Mouse (Mus musculus) monocyte, adult 2 months (primary cell): ENCODE data around the gene Dab1.

Experiments
- DNase-seq, 2 experiments: peaks; one replicate each; pipeline ENCODE4 v3.0.0; 2022; ENCODE audit warnings: low spot score in 2 of 2, low read depth in 1 of 2

Gene Dab1

DNA sequence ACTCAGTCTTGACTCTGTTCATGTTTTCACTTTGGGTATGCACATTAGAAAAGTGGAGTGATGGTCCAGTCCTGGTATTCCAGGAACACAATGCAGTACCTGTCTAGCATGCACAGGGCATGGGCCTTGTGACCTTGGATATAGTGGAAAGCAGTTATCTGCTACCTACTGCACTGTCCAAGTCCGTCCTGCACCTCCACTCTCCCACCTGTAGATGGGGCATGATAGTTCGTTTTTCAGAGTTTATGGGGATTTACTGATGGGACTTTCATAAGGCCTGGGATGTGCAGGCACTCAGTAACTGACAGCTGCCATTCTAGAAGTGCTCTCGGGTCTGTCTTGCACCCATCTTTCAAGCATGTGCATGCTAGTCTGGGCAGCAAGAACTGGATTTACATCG lies 951.4 kb downstream of the Dab1 start:
- no peak for DNase-seq

DNA sequence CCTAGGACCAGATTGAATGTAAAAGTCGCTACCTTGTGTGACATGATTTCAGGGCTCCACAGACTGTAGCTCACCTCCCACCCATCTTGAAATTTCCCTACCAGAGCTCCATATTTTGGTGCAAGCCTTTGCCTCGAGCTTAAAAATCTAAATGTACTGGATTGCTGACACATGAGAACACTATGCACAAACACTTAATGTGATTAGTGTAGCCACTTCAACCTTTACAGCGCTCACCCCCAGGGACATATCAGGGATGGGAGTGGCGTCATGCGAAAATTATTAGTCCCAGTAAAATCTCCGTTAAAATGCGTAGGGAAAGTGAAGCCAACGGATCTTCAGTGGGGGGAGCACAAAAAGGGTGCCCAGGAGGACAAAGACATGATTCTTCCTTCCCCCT lies 953.3 kb downstream of the Dab1 start:
- DNase-seq, result no peak

DNA sequence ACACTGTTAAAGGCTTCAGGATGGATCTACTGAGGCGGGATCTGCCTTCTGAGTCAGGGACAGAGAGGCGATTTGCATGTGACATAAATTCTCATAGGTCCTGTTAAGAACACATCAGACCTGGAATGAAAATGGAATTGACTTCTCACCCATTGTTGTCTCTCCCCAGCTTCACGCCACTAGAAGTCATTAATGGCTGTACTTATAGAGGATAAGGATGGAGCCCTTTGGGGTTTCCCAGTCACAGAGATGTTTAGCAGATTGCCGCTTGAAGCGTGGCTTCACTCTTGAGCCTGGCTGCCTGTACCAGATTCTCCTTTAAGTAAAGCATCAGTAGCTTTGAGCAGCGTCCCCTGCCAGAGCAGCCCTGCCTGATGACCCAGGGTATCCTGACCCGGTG lies 954.3 kb downstream of the Dab1 start:
- no peak for DNase-seq

DNA sequence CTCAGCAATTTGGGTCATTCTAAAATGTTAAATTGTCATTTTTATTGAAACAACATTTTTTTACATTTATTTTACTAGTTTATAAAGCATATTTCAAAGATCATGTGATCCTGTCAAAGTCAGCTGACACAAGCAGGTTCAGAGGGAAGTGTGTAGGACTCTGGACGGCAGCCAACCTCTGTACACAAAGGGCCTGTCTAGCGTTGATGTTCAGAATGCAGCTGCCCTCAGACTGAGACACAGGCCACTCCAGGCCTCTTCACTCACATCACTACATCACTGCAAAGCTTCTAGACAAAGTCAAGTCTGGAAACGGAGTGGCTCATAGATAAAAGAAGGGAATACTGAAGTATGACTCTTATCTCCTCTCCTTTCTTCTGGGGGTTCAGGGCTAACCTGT lies 959.2 kb downstream of the Dab1 start:
- DNase-seq, result no peak

DNA sequence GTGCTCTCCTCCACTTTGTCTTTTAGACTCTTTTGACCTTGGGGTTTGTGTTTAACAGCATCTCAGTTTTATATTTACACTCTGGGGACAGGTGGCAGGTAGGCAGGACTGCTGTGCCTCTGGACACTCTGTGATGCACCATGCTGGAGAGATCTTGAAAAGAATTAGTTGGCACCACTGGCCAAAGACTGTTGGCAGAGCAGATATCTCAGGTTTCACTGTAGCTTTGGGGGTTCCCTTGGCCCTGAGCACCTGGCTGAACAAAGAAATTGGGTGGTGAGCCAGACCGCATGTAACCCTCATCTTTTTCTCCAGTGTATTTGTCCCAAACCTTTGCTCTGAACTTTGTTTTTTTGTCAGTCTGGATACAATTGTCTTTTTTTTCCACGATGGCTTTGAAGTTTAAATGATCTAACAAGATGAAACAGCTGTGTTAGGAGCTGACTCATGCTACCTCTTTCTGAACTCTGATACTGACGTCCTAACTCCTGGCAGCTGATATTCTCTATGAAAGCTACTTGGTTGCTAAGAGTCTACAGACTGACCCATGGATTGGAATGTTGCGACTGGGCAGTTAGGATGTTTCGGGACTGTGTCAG lies 960.9 kb downstream of the Dab1 start:
- DNase-seq, result no peak

DNA sequence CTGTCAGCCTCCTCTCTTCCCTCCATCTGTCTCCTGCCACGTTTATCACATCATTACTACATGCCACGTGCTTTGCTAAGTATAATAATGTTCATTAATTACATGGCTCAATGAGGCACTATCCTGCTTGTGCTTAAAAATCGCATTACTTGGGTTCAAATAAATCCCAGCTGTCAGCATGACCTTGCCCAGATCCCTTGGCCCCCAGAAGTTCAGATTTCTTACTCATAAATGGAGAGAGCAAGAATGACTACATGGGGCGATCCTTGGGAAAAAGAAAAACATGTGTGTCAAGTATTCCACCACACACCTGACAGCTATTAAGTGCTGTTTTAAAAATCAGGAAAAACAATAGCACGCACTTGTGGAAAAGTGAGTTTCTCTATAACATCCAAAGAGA lies 963.6 kb downstream of the Dab1 start:
- no peak for DNase-seq

DNA sequence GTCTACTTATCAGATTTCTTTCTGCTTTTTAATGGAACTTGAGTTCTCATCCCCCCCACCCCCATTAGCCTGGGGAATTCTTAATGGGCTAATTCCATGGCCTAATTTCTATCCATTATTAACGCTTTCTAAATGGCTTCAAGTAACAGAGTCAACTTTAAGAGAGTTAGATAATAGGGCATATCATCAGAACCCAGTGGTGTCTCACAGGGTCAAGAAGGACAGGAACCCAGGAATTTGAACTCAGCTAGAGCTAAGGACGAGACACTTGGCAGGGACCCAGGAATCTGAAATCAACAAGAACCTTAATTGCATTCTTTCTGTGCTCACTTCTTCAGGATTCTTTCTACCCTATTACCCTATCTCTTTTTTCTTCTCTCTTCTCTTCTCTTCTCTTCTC lies 968.7 kb downstream of the Dab1 start:
- no peak for DNase-seq

DNA sequence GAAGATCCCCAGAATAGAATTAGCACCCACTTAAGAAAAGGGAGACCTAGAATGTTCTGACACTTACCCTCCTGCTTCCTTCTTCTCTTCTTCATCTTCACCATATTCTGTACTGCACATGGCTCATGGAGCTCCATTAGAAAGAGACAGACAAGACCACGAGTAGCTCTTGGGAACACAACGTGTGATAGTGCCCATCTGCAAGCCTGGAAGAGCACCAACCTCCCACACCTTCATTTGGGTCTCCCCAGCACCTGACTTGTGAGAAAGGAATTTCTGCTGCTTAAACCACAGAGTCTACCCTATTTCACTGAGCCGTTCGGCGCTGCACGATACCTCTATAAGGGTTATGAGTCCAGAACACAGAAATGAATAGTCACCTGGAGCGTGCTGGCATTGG lies 977.8 kb downstream of the Dab1 start:
- DNase-seq, result no peak

DNA sequence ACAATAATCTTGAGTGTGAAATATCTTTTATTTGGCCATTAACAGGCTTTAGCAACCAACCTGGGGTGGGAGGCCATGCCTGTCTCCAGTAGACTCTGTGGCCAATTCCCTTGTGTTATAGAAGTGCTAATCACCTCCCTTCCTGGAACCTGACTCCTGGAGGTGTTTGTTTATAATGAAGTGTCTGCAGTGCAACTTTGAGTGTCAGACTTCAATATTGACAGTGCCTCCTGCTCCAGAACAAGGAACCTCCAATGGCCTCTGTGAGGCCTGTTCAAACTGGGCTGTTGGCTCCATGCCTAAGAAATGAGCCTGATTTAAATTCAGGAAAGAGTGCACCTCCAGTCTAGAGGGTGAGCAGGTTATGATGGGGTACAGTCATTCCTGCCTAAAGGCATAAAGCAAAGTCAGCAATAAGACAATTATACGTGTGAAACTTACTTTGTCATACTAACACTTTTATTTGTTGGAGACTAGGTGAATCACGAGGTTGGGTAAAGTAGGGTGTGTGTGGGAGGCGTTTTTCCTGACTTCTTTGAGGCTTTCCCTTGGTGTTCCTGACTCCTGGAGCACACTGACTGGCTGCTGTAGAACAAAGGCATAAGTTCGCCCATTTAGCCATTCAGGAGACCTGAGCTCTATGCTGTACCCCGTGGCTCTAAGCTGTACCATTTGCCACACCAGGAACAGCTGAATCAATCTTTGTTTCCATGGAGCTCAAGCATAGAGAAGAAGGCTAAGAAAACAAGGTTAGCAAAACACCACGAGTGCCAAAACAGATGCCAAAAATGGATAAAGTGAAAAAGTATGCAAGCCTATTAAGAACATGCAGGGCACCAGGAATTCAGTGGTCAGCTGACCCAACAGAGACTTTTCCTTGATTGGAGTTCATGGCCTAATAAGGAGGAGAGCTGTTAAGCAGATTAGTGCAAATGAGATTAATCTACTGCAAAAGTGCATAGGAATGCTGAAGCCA lies 978.6 kb downstream of the Dab1 start:
- no peak for DNase-seq

DNA sequence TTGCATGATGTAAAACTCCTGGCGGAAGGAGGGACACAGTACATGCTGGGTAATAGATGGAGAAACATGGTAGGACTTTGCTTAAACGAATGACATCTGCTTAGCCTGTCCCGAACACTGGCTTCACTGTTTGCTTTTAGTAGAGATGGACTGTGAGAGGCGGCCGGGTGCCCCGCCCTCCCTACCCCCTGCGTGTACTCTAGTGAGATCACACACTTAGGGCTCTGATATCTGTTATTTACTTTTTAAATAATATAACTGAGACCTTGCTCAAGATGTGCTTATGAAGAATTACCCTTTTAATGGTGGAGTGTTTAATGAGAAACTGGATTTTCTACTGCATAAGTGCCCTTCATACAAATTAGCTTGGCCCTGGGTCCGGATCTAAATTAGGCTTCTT lies 983.6 kb downstream of the Dab1 start:
- DNase-seq, result no peak

DNA sequence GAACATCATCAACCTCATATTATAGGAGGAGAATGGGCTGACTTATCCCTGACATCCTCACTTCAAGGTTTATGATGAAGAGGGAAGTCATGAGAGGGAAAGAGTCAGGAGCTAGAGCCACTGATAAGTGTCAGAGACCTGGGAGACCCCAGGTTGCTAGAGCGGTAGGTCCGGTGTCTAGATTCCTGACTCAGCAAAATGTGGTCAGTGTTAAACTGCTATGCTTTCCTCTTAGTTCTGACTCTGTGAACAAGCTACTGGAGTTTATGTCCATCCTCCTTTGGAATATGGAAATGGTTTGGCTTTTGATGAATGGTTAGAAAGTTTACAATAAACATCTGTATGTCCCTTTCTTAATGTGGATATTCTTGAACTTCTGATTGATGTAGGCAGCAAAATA lies 985.1 kb downstream of the Dab1 start:
- no peak for DNase-seq

DNA sequence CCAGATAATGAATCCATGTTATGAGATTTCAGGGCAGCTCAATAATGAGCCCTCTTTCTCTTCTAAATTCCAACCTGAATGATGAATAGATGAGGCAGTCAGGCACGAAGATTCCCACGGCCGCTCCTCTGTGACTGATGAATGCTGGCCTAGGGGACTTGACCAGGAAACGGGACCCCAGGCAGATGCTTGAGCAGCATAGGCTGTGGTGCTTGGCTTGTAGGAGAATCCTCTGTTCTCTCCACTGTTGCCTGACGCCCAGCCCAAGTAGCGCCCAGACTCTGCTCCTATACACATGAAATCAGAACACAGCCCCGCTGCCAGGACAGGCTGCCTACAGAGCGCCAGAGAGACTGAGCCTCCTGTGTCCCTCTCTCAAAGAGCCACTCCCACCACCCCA lies 987.7 kb downstream of the Dab1 start:
- no peak for DNase-seq

DNA sequence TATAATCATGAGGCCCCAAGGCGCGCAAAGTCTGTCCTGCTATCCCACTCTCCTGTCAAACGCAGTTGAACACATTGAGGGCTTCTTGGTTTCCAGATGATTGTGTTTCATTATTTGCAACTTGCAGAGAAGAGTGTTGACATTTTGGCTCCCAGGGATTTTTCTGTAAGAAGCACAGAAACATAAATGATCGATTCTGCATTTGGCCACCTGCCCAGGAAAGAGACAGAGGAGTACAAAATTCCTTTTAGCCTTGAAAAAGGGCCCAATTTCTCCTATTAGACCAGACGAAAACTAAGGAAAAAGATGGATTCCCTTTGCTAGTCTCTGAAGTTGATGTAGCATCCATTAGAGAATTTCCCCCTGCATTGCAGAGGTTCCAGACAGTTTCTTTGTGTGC lies 988.5 kb downstream of the Dab1 start:
- DNase-seq, result no peak

DNA sequence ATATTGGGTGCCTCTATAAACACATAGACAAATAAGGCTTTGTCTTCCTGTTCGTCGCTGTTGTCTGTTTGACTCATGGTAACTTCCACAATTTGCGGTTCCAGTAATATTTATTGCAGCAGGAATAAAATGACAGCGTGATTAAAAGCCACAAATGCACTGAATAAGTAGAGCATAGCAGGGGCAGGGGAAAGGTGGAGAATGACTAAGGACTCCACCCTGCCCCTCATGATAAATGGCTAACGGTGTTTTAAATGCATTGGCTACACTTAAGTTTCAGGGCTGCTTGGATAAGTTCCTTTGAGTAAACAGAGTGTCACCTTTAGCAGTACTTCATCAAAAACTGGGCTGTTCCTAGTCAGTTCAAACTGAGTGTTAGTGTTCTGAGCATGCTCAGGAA lies 1000.3 kb downstream of the Dab1 start:
- no peak for DNase-seq

DNA sequence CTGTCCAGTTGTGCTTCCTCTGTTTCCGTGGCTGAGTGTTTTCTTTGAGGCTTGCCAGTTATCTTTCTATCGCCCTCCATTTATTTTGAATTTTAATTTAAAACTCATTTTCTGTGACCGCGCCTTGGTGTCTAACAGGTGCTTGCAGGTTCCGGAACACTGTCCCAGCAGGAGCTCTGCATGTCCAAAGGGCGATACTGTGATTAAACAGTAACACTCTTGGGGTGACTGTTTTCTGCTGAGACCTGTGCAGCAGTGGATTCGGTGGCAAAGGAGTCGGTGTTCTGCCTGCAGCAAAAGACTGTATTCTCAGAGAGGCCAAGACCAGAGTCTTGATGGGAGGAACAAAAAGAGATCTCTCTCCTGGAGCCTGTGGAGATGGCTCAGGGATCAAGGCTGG lies 1006.2 kb downstream of the Dab1 start:
- no peak for DNase-seq

DNA sequence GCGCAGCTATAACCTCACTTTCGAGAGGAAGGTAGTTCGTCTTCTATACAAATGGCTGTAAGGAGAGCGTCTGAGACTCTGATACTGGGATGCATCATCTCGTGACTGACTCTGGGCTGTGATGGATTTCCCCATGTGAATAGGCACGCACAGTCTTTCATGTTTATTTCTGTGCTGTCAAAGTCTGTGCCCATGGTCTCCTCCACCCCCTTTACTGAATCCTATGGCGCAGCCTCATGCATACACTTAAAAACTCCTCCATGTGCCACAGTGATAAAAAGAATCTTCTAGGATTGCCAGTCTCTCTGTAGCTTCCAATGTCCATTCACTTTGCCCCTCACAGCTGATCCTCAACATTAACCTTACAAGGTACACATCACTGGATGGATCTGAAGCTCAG lies 1009.5 kb downstream of the Dab1 start:
- no peak for DNase-seq

DNA sequence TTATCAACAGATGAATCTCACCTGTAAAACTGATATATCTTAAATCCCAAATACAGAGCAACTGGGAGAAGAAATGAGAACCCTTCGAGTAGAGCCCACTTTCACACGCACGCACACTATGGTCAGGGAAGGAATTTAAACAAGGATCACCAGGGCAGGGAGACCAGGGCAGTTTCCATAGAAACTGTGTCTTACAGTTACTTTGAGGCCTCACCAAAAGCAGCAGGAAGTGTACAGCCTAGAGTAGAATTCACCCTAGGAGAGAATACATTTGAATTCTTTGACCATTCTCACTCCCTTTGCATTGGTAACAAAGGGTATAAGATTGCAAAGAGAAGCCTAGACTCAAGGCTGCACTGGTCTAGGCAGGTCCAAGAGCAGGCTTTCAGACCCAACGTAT lies 1017.9 kb downstream of the Dab1 start:
- no peak for DNase-seq

DNA sequence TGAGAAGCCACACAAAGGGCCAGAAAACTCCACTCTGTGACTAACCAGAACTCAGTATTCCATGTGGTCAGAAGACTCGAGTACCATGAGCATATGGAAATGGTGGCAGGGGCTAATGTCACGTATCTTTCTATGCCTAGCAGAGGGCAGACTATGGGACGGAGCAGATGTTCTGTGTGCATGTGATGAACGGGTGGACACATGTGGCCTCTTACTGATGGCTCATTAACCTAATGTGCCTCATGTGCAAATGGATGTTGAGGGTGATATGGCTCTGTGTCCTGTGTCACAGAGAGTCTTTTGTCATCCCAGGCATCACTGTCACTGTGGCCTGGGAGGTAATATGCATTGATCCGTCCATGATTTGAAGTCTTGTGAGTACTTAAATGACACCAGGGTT lies 1021.5 kb downstream of the Dab1 start:
- DNase-seq, result no peak

DNA sequence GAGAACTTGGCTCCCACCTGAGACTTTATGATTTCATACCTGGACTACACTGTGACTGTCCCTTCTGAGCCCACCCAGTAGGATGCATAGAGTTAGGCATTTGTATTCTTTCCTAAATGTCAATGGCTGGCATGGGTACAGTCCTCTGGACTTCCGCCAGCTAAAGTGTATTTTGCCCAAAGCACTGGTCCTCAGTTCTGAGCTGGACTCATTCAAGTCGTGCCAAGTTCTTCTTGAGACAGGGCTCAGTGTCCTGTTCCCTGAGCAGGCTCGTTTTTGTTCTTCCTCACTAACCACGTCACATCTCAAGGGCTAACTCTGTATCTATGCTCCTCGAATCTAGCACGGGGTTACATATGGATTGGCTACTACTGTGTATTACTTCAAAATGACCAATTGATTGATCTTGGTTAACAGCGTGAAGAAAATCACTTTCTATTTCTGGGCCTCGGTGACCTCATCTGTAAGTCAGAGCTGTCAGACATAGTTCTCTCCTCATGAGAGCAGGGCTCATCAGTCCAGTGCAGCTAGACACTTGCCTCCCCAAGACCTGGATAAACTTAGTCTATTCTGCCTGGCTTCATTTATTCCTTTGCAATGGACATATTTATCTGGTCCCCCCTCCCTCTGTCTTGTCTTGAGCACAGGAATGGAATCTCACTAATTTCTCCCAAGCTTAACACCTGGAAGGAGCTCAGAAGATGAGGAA lies 1023.8 kb downstream of the Dab1 start:
- DNase-seq, result no peak

DNA sequence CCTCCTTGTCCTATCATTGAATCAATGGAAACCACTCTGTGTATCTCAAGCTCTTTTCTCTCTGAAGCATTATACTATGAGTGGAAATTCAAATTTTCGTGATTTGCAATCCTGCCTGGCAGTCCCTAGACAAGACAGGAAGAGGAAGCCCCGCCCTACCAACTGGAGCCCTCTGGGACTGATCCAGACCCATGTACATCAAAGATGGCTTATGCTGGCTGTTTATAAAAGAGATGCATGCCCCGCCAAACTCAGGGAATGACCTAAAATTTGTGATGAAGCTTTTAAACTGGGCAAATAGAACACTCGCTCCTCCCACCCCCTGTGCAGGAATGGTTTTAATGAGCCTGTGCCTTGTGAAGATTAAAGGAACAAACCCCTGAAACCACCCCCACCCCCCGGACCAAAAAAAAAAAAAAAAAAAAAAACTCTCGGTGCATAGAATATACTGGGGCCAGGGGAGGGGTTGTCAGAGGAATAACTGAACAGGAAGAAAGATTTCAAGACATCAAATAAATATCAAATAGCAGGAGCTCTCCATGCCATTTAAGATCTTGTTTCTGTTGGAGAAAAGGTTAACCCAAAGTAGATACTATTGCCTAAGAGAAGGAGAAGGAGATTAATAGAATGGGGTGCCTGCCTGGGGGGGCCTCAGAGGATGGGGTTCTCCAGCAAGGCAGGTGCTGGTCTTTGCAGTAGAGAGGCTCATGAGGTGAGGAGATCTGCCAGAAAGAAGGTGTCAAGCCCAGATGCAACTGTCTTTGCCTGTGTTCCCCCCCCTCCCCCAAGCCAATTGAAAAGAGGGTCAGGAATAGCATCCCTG lies 1024.6 kb downstream of the Dab1 start:
- no peak for DNase-seq

DNA sequence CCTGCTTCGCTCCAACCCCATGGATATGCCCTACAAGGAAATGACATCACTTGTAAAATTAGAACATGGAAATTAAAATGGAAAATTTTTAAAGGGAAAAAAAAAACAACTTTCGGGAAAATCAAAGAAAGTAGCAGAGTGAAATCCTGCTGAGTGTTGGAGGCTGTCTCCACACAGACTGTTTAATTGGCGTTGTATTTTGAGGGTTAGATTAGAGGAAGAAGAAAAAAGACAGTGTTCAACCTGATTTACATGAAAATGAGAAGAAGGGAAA lies 1025.1 kb downstream of the Dab1 start:
- DNase-seq, result no peak

DNA sequence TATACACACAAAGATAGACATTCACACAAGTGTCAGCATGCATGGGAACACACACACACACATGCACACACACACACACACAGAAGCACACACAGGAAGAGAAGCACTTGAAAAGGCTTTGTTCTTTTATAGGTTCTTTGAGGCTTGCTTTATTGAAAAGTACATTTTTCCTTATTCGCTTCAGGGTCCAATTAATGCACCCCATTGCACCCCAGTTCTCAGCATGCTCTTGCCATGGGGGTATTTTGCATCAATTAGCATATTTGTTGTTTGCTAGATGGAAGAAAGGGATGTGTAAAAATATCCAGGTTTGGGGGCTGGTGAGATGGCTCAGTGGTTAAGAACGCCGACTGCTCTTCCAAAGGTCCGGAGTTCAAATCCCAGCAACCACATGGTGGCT lies 1025.7 kb downstream of the Dab1 start:
- DNase-seq, result no peak
